Mouse (Mus musculus) heart, postnatal 4 days (tissue): ENCODE data around the gene Gbf1. TPM values are rescaled to one million over a fixed set of nuclear protein-coding genes. Genes with fewer than 3 reads are reported as not detected.

ENCODE experiments used
- DNase-seq: peaks from one replicate; pipeline ENCODE4 v3.0.0; 2021
- total RNA-seq, 2 experiments: library from RNA; stranded (reverse); gene quantifications; 2 replicates each; pipeline ENCODE4 v1.2.3; 2021

Gbf1 gene
- total RNA-seq, 2 experiments from 2014 or later, result 57.6 to 58.3 TPM

- no peak for DNase-seq
Measured at GRCm38 (mm10) chr19:46316846-46317545, 164.7 kb downstream of the Gbf1 start.

DNA sequence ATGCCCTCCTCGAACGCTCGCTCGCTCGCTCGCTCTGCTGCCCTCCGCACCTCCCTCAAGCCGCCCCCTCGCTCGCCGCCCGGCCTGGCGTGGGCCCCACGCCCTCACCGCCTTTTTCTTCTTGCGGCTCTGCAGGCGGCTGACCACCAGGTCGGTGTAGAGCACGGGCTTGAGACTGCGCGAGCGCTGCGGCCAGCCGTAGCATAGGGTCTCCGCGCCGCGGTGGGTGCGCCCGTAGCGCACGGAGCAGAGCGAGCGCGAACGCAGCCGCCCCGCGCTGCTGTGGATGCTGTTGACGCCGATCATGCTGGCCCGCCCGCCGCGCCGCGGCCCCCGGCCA lies 165.2 kb downstream of the Gbf1 start:
- peak; percentile 11 for DNase-seq

- DNase-seq, result peak; percentile 54
Measured at GRCm38 (mm10) chr19:46318031-46318471, 165.7 kb downstream of the Gbf1 start.

- peak; percentile 76 for DNase-seq
Measured at GRCm38 (mm10) chr19:46318586-46319378, 166.5 kb downstream of the Gbf1 start.

- no peak for DNase-seq
Measured at GRCm38 (mm10) chr19:46320076-46320785, 167.9 kb downstream of the Gbf1 start.

GRCm38 (mm10) chr19:46321101-46321943 lies 169.0 kb downstream of the Gbf1 start:
- no peak for DNase-seq

DNA sequence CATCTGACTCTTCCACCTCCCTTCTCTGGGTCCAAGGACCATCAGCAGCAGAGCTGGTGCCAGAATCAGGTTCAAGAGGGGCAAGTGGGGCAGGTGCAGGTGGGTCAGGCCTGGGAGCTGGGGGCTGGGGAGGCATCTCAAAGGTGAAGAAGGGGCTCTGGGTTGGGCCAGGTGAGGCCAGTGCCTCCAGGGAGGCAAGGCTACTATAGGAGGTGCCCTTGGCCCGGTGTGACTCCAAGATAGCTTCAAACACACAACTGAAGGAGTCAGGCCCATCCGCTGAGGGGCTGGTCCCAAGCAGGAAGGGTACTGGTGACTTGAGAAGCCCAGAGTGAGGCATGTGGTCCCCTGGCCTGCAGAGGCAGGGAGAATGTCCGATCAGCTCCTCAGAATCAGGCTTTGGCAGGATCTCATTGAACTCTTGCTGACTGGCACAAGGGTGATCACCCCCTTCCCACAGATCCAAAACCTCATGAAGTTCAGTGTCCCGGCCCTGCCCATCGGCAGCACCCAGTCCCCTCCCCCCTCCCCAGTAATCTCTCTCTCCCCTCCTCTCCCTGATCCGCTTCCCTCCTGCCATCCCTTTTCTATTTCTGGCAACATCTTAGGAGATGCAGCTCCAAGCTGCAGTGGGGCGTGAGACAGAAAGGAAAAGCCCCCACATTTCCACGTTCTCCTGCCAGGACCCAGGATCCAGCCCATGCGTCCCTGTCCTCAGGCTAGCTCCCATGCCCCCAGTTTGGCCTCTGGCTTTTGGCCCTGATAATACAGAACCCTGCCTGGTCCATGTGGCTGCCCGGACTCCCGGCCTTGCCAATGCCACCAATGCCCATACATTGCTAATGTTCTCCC lies 170.1 kb downstream of the Gbf1 start:
- no peak for DNase-seq

GRCm38 (mm10) chr19:46322996-46323572 lies 170.8 kb downstream of the Gbf1 start:
- DNase-seq, result no peak

- DNase-seq, result no peak
Measured at GRCm38 (mm10) chr19:46323716-46324115, 171.4 kb downstream of the Gbf1 start.

- no peak for DNase-seq
Measured at GRCm38 (mm10) chr19:46324366-46324765, 172.1 kb downstream of the Gbf1 start.

DNA sequence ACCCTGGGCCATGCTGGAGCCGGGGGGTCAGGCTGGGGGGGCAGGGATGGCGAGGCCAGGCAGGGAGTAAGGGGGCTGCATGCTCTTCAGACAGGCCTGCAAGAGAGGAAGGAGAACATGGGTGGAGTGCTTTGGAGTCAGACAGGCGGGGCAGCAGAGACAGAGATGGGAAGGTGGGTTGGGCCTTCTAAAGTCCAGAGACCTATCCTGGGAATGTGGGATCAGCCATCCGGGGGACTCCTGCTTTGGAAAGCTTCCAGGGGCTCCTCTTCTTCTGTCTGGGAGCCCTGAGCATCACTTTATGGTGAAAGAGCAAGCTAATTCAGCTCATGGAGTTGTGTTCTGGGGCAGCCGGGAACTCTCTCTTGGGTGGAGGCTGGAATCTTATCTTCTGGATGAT lies 172.6 kb downstream of the Gbf1 start:
- no peak for DNase-seq

DNA sequence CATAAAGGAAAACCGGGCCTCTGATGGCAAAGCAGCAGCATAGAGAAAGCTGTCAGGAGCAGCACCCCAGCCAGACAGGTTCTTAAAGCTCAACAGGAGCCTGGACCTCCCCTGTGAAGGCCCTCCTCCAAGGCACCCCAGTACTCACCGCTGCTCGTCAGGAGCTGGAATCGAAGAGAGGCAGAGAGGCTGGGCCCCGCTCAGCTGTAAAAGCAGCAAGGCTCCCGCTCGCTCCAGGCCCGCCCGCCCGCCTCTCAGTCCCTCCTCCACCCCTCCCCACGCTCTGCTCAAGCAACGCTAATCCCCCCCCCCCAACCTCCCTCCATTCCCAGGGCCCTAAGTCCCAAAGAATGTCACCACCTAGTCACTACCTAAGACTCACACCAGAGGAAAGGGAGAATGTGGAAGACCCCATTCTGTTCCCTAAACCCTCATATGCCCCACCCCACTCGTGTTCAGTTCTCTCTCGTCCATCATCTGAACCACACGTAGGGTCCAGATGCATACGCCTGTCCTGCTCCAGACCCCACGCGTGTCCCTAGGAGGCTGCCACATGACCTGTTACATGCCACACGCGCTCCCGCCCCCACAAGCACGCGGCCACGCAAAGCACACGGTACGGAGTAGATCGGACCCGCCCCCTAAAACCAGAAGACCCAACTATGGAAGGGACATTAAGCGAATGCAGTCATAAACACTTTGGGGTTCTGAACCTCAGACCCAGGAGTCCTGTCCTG lies 173.9 kb downstream of the Gbf1 start:
- DNase-seq, result no peak

DNA sequence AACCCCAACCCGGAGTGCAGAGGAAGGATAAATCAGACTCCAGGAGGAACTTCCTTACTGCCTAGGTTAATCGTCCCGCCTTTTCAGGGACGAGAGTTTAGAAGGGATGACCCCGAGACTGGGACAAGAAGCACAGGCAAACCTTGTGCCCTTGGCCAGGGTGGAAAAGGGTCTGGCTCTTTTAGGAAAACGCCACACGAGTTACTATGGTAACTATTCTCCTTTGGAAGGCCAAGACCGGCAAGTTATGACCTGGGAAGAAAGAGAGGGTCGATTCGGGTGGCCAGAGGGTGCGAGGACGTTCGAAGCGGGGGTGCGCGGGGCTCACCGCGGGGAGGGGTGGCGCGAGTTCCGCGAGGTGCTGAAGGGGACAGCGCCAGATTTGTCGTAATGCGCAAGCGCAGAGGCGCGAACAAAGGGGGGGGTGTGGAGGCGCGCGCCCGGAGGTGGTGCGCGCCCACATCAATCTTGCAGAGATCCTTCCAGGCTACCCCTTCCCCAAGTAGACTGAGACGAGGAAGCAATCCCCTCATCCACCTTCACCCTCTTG lies 174.5 kb downstream of the Gbf1 start, which contains the start of gene Psd:
Gene Psd (minus strand): TSS at position 401 of the 550 bp plus-strand sequence.
- DNase-seq, result peak; percentile 64

DNA sequence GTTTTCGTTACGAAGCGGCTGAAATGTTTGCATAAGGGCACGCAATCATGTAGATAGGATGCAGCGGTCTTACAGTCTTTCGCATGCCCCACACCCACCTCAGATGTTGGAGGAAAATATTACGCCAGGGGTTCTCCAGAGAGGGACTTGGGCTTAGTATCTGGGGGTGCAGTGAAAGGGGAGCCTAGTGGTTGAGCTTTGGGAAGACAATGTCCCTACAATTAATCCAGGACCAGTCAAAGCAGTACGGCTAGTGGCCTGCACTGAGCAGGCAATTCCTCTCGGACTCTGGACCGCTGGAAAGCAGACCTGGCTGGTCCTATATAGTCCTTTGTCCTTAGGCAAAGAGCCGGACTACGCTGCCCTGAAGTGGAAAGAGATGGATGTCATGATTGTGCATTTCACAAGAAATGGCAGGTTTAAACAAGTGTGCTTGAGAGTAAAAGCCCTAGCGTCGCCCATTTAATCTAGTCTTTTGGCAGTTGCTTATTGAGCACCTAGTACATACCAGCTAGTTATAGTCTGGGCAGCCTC lies 175.3 kb downstream of the Gbf1 start:
- DNase-seq, result no peak

DNA sequence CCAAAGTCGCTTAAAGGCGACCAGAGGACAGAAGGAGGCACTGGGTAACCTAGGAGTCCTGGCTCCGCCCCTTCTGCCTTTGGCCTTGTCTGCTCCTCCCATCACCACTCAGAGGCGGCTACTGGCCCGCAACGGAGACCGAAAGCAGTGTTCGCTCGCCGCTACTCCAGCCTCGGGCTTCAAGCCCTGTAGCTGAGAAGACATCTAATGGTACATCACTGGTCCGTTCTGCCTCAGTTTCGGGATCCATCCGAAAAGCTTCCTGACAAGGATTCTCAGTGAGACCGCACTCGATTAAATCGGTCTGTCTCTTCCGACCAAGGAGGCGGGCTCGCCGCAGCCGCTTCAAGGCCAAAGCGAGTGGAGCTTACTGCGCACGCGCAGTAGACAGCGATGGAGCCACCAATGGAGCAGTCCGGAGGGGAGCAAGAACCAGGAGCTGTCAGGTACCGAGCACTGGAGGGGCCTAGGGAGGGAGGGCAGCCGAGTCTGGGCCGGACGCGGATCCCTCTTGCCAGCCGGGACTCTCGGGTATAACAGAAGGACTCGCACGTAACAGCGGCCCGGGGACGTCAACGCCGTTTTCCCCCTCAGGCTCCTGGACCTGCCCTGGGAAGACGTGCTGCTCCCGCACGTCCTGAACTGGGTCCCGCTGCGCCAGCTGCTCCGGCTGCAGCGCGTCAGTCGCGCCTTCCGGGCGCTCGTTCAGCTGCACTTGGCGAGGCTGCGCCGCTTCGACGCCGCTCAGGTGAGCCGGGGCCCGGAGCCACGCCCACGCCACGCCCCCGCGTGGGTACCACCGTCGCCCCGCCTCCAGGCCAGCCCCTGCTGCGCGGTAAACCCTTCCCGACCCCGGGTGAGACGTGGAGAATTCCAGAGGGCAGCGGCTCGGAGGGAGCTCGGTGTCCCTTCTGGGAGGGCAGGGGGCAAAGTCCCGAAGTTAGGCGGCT lies 176.0 kb downstream of the Gbf1 start, which contains the start of gene Fbxl15:
Gene Fbxl15 (plus strand): TSS at position 104 of the 950 bp plus-strand sequence.
- DNase-seq, result peak; percentile 95

DNA sequence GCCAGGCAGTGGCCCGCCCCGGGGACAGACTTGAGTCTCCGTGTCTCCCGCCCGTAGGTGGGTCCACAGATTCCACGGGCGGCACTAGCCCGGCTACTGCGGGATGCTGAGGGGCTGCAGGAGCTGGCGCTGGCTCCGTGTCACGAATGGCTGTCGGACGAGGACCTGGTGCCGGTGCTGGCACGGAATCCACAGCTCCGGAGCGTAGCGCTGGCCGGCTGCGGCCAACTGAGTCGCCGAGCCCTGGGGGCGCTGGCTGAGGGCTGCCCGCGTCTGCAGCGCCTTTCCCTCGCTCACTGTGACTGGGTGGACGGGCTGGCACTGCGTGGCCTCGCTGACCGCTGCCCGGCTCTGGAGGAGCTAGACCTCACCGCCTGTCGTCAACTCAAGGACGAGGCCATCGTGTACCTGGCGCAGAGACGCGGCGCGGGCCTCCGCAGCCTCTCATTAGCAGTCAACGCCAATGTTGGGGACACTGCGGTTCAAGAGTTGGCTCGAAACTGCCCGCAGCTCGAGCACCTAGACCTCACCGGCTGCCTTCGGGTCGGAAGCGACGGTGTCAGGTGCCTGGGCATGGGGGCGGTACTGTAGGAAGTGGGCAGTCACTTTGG lies 176.8 kb downstream of the Gbf1 start:
- DNase-seq, result no peak

GRCm38 (mm10) chr19:46329951-46330350 lies 177.6 kb downstream of the Gbf1 start:
- peak; percentile 89 for DNase-seq

- DNase-seq, result no peak
Measured at GRCm38 (mm10) chr19:46330696-46331095, 178.4 kb downstream of the Gbf1 start.
